Mouse (Mus musculus): ENCODE data around the gene Bst2. TPM values are rescaled to one million over a fixed set of nuclear protein-coding genes. Genes with fewer than 3 reads are reported as not detected.

Bst2 gene
- polyA plus RNA-seq, 1 experiment from 2014 or later: 28.8 TPM

GRCm38 (mm10) chr8:71560071-71560470 is 22.8 kb upstream of the Bst2 start:
- Histone ChIP-seq H3K36me3 (no peaks in the 10 kb centered on the region), H3K4me2 (no peak overlapping the region), H3K9ac (no peak overlapping the region), H3K27me3 (replicated peaks) (peaks cover 91% of the 10 kb centered on the region), H3K27ac (ENCODE audit: poor library complexity, severe bottlenecking) (no peak overlapping the region), H3K9me3 (replicated peaks) (peaks cover 7% of the 10 kb centered on the region; the same call in 1 of the 2 replicates), H3K4me1 (replicated peaks) (peaks cover 20% of the 10 kb centered on the region), H3K4me3 (no peak overlapping the region)
- 48% methylated on average over 3 of the region's 3 CpGs for WGBS
- no peak for ATAC-seq (ENCODE audit: insufficient number of reproducible peaks, low FRiP score)

- Histone ChIP-seq H3K4me3 (peak overlapping the region; percentile 44), H3K4me1 (replicated peaks) (peaks cover 20% of the 10 kb centered on the region), H3K27ac (ENCODE audit: poor library complexity, severe bottlenecking) (no peak overlapping the region), H3K27me3 (replicated peaks) (peaks cover 88% of the 10 kb centered on the region), H3K9me3 (replicated peaks) (peaks cover 3% of the 10 kb centered on the region; the same call in 1 of the 2 replicates), H3K36me3 (no peaks in the 10 kb centered on the region), H3K9ac (peak overlapping the region; percentile 38; the same call in 1 of the 2 replicates), H3K4me2 (peak overlapping the region; percentile 66)
- 1% methylated on average over 24 of the region's 24 CpGs for WGBS
- peak; percentile 70 for ATAC-seq (ENCODE audit: insufficient number of reproducible peaks, low FRiP score)
Observed at GRCm38 (mm10) chr8:71558958-71559690, 21.9 kb upstream of the Bst2 start.

GRCm38 (mm10) chr8:71558071-71558957 is 21.1 kb upstream of the Bst2 start, which contains the start of gene Tmem221:
Tmem221 (minus strand) TSS chr8:71558871.
- WGBS: 5% methylated on average over 70 of the region's 70 CpGs
- Histone ChIP-seq H3K4me1 (replicated peaks) (peaks cover 20% of the 10 kb centered on the region), H3K9me3 (replicated peaks) (no peaks in the 10 kb centered on the region), H3K4me2 (peak within 1 kb of the TSS; percentile 66), H3K27me3 (replicated peaks) (peaks cover 80% of the 10 kb centered on the region), H3K9ac (peak within 1 kb of the TSS; percentile 38; the same call in 1 of the 2 replicates), H3K36me3 (no peaks in the 10 kb centered on the region), H3K4me3 (peak within 1 kb of the TSS; percentile 44), H3K27ac (ENCODE audit: poor library complexity, severe bottlenecking) (no peak within 1 kb of the TSS)
- no peak for ATAC-seq (ENCODE audit: insufficient number of reproducible peaks, low FRiP score)

DNA sequence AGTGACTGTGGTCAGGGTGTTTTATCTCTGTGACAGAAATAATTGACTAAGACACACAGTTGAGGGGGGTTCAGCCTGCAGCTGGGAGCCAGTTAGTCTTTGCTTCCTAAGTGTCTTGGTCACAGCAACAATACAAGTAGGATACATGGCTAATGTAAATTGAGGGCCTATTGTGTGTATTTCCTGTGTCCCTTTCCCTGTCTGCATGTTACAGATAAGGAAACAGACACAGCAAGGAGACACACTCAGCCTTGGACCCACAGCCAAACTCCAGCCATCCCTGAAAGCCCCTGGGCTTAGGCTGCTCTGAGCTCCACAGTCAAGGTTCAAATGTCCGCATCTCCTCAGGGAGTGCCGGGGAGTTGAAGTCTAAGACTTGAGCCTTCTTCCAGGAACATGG is 17.4 kb upstream of the Bst2 start:
- H3K36me3 ChIP-seq: no peaks in the 10 kb centered on the region
- H3K9me3 ChIP-seq (replicated peaks): no peaks in the 10 kb centered on the region
- no peak overlapping the region for H3K27ac ChIP-seq (ENCODE audit: poor library complexity, severe bottlenecking)
- H3K9ac ChIP-seq: no peak overlapping the region
- ATAC-seq (ENCODE audit: insufficient number of reproducible peaks, low FRiP score): no peak
- 75% methylated on average over 2 of the region's 2 CpGs for WGBS
- peaks cover 12% of the 10 kb centered on the region for H3K4me1 ChIP-seq (replicated peaks)
- no peak overlapping the region for H3K4me3 ChIP-seq
- peaks cover 45% of the 10 kb centered on the region for H3K27me3 ChIP-seq (replicated peaks)
- H3K4me2 ChIP-seq: no peak overlapping the region

- Histone ChIP-seq H3K4me2 (no peak overlapping the region), H3K27me3 (replicated peaks) (peaks cover 39% of the 10 kb centered on the region), H3K4me3 (no peak overlapping the region), H3K9ac (no peak overlapping the region), H3K27ac (ENCODE audit: poor library complexity, severe bottlenecking) (no peak overlapping the region), H3K9me3 (replicated peaks) (no peaks in the 10 kb centered on the region), H3K36me3 (no peaks in the 10 kb centered on the region), H3K4me1 (replicated peaks) (peaks cover 9% of the 10 kb centered on the region)
- no peak for ATAC-seq (ENCODE audit: insufficient number of reproducible peaks, low FRiP score)
- WGBS: 74% methylated on average over 6 of the region's 6 CpGs
Observed at GRCm38 (mm10) chr8:71554001-71554400, 16.7 kb upstream of the Bst2 start.

GRCm38 (mm10) chr8:71552770-71553169 is 15.5 kb upstream of the Bst2 start:
- no peak overlapping the region for H3K4me3 ChIP-seq
- H3K27ac ChIP-seq (ENCODE audit: poor library complexity, severe bottlenecking): no peak overlapping the region
- peaks cover 26% of the 10 kb centered on the region for H3K27me3 ChIP-seq (replicated peaks)
- no peak overlapping the region for H3K9ac ChIP-seq
- peaks cover 11% of the 10 kb centered on the region for H3K36me3 ChIP-seq
- H3K9me3 ChIP-seq (replicated peaks): no peaks in the 10 kb centered on the region
- H3K4me2 ChIP-seq: no peak overlapping the region
- H3K4me1 ChIP-seq (replicated peaks): no peaks in the 10 kb centered on the region; the same call in 1 of the 2 replicates
- no peak for ATAC-seq (ENCODE audit: insufficient number of reproducible peaks, low FRiP score)
- 57% methylated on average over 6 of the region's 6 CpGs for WGBS

DNA sequence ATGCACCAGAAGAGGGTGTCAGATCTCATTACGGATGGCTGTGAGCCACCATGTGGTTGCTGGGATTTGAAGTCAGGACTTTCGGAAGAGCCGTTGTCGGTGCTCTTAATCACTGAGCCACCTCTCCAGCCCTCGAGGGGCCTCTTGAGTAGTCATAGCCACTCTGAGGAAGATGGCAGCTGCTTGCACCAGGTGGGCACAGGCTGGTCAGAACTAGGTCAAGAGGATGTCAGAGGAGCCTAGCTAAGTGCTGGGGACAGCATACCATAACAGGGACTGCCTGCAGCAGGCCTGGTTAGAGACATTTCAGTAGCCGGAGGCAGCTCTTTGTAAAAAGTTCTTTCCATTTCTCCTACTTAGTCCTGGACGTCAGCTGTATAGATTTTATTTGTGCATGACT is 13.5 kb upstream of the Bst2 start:
- Histone ChIP-seq H3K4me1 (replicated peaks) (no peaks in the 10 kb centered on the region; the same call in 1 of the 2 replicates), H3K27me3 (replicated peaks) (peaks cover 6% of the 10 kb centered on the region; the same call in 1 of the 2 replicates), H3K9me3 (replicated peaks) (no peaks in the 10 kb centered on the region), H3K9ac (no peak overlapping the region), H3K36me3 (peaks cover 30% of the 10 kb centered on the region), H3K4me3 (no peak overlapping the region), H3K4me2 (no peak overlapping the region), H3K27ac (ENCODE audit: poor library complexity, severe bottlenecking) (no peak overlapping the region)
- WGBS: 58% methylated on average over 7 of the region's 7 CpGs
- ATAC-seq (ENCODE audit: insufficient number of reproducible peaks, low FRiP score): no peak

- no peak overlapping the region for H3K4me2 ChIP-seq
- H3K9me3 ChIP-seq (replicated peaks): no peaks in the 10 kb centered on the region
- H3K27me3 ChIP-seq (replicated peaks): no peaks in the 10 kb centered on the region
- H3K27ac ChIP-seq (ENCODE audit: poor library complexity, severe bottlenecking): no peak overlapping the region
- peaks cover 10% of the 10 kb centered on the region for H3K4me1 ChIP-seq (replicated peaks)
- H3K36me3 ChIP-seq: peaks cover 38% of the 10 kb centered on the region
- H3K4me3 ChIP-seq: no peak overlapping the region
- no peak for ATAC-seq (ENCODE audit: insufficient number of reproducible peaks, low FRiP score)
- WGBS: 80% methylated on average over 7 of the region's 7 CpGs
- H3K9ac ChIP-seq: no peak overlapping the region
Observed at GRCm38 (mm10) chr8:71547590-71547989, 10.3 kb upstream of the Bst2 start.

DNA sequence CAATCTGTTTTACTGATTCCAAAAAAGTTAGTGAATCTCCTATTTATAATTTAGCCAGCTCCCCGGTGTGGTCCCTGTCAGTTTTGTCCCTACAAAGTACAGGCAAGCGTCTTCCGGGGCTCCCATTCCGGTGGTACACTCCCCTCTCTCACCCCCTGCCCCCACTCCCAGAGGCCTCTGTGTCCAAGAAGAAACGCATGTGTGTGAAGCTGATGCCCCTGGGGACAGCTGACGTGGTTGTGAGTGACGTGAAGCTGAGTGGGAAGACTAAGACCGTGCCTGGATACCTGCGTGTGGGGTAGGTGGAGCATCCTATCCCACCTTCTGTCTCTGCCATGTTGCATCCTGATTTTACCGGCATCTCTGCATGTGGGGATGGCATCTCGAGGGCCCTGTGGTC is 7.8 kb upstream of the Bst2 start:
- Histone ChIP-seq H3K4me1 (replicated peaks) (peaks cover 10% of the 10 kb centered on the region), H3K4me3 (no peak overlapping the region), H3K27ac (ENCODE audit: poor library complexity, severe bottlenecking) (no peak overlapping the region), H3K4me2 (no peak overlapping the region), H3K9me3 (replicated peaks) (no peaks in the 10 kb centered on the region), H3K36me3 (peaks cover 38% of the 10 kb centered on the region), H3K27me3 (replicated peaks) (no peaks in the 10 kb centered on the region), H3K9ac (no peak overlapping the region)
- WGBS: 88% methylated on average over 11 of the region's 11 CpGs
- ATAC-seq (ENCODE audit: insufficient number of reproducible peaks, low FRiP score): no peak

DNA sequence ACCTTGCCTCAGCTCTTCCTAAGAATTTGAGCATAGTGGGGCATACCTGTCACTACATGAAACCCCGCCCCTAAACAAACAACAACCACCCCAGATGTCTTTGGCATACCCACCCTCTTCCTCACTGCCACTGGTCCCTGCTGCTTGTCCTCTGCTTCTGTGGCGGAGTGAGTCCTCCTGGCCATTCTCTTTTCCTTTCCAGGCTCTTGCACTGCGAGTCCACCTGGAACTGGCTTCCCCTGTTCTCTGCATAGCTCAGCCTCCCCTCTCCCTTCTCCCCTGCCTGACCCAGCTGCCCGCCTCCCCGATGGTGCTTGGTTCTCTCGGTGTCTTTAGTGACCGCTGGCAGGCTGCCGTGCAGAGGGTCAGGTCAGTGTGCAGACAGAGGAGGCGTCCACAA is 6.5 kb upstream of the Bst2 start:
- H3K36me3 ChIP-seq: peaks cover 37% of the 10 kb centered on the region
- no peak overlapping the region for H3K27ac ChIP-seq (ENCODE audit: poor library complexity, severe bottlenecking)
- no peaks in the 10 kb centered on the region for H3K9me3 ChIP-seq (replicated peaks)
- no peaks in the 10 kb centered on the region for H3K27me3 ChIP-seq (replicated peaks)
- H3K4me1 ChIP-seq (replicated peaks): peaks cover 10% of the 10 kb centered on the region
- H3K4me3 ChIP-seq: peak overlapping the region; percentile 71
- H3K4me2 ChIP-seq: peak overlapping the region; percentile 88
- no peak for ATAC-seq (ENCODE audit: insufficient number of reproducible peaks, low FRiP score)
- H3K9ac ChIP-seq: peak overlapping the region; percentile 77
- 85% methylated on average over 9 of the region's 9 CpGs for WGBS

Measured in heart, embryonic 12.5 days (tissue).